7 mouse cellular contexts compared by ENCODE assay signal in genomic region chr7:15961239-15961638, GRCm38 (mm10). TPM values are rescaled to one million over a fixed set of nuclear protein-coding genes. Genes with fewer than 3 reads are reported as not detected.
A peak's percentile ranks its signal among the peaks of the same experiment; 100 is the strongest.
DNase-seq lines count a peak whose midpoint lies in the region; ATAC-seq and TF ChIP-seq lines count a peak whose summit lies in the region.

No protein-coding gene starts in this region.

- no peaks in the 10 kb centered on the region for H3K79me2 ChIP-seq in MEL (ENCODE audit: control insufficient read depth, insufficient read depth, low read length, poor library complexity)

- peak overlapping the region; percentile 94 for H3K27ac ChIP-seq in heart, embryonic 15.5 days
- no peak overlapping the region for H3K27ac ChIP-seq in heart, embryonic 11.5 days (ENCODE audit: low read depth, low read length)
- no peak overlapping the region for H3K27ac ChIP-seq in MEL (ENCODE audit: control insufficient read depth, low read depth, low read length)
- peak overlapping the region; percentile 95 for H3K27ac ChIP-seq in embryonic facial prominence, embryonic 15.5 days (replicated peaks)
- H3K27ac ChIP-seq in left cerebral cortex, adult 2 months = no peak overlapping the region

- intact Hi-C loops in left cerebral cortex, adult 2 months (cut with DNase I) = no loop called here

- no peak for TF ChIP-seq CTCF in MEL (IDR thresholded peaks at IDR 0.05 in 2 of 3, conservative IDR thresholded peaks at IDR 0.05 in 1 of 3; ENCODE audit: control insufficient read depth in 1 of 3, insufficient read depth in 1 of 3, low read depth in 2 of 3, low read length in 3 of 3, poor library complexity in 1 of 3, severe bottlenecking in 1 of 3)
- no peak for TF ChIP-seq CTCF in left cerebral cortex, adult 2 months (IDR thresholded peaks at IDR 0.05)

- TF ChIP-seq EP300 in MEL (IDR thresholded peaks at IDR 0.05; ENCODE audit: low read depth in 1 of 2, low read length in 2 of 2) = no peak

- no peak overlapping the region for H3K9ac ChIP-seq in heart, embryonic 15.5 days
- no peak overlapping the region for H3K9ac ChIP-seq in heart, embryonic 11.5 days (ENCODE audit: low read depth, low read length)
- H3K9ac ChIP-seq in MEL (ENCODE audit: control insufficient read depth, low read depth, low read length, poor library complexity, severe bottlenecking) = no peak overlapping the region
- H3K9ac ChIP-seq in embryonic facial prominence, embryonic 15.5 days = no peak overlapping the region; the same call in 1 of the 2 replicates

- no peaks in the 10 kb centered on the region for H3K9me3 ChIP-seq in heart, embryonic 15.5 days (replicated peaks)
- H3K9me3 ChIP-seq in heart, embryonic 11.5 days (replicated peaks; ENCODE audit: control insufficient read depth, low read length) = no peaks in the 10 kb centered on the region
- H3K9me3 ChIP-seq in MEL (replicated peaks; ENCODE audit: insufficient read depth, low read length) = no peaks in the 10 kb centered on the region
- H3K9me3 ChIP-seq in embryonic facial prominence, embryonic 15.5 days (replicated peaks) = no peaks in the 10 kb centered on the region

- no peak for ATAC-seq in heart, embryonic 15.5 days (replicated peaks; ENCODE audit: insufficient number of reproducible peaks, insufficient read depth, low FRiP score, low read depth)
- ATAC-seq in heart, embryonic 11.5 days (replicated peaks; ENCODE audit: insufficient number of reproducible peaks, low FRiP score, low TSS enrichment) = no peak
- ATAC-seq in embryonic facial prominence, embryonic 15.5 days (ENCODE audit: insufficient number of reproducible peaks, low FRiP score, low TSS enrichment, low read depth) = no peak

- DNase-seq in MEL (ENCODE audit: low read depth, low spot score) = peak; percentile 36
- peak; percentile 72 for DNase-seq in lung, postnatal 10 days
- no peak for DNase-seq in left cerebral cortex, adult 2 months (ENCODE audit: extremely low spot score in 1 of 2, low spot score in 2 of 2)
- DNase-seq in cerebellum, postnatal 14 days = no peak

- TF ChIP-seq POLR2A in MEL (IDR thresholded peaks at IDR 0.05; ENCODE audit: control insufficient read depth in 1 of 2, insufficient read depth in 1 of 2, low read depth in 1 of 2, low read length in 2 of 2, poor library complexity in 1 of 2) = no peak

- no peak for TF ChIP-seq RAD21 in MEL (IDR thresholded peaks at IDR 0.05; ENCODE audit: low read depth, low read length)

- no peaks in the 10 kb centered on the region for H3K27me3 ChIP-seq in heart, embryonic 15.5 days
- no peaks in the 10 kb centered on the region; the same call in 1 of the 2 replicates for H3K27me3 ChIP-seq in heart, embryonic 11.5 days (ENCODE audit: control insufficient read depth, insufficient read depth, low read length)
- no peaks in the 10 kb centered on the region for H3K27me3 ChIP-seq in MEL (ENCODE audit: control insufficient read depth in 1 of 2, insufficient read depth in 2 of 2, low read length in 2 of 2)
- no peaks in the 10 kb centered on the region for H3K27me3 ChIP-seq in embryonic facial prominence, embryonic 15.5 days

- H3K4me2 ChIP-seq in heart, embryonic 15.5 days = peak overlapping the region; percentile 70; the same call in 1 of the 2 replicates
- H3K4me2 ChIP-seq in heart, embryonic 11.5 days = no peak overlapping the region
- peak overlapping the region; percentile 2; the same call in 1 of the 2 replicates for H3K4me2 ChIP-seq in embryonic facial prominence, embryonic 15.5 days (replicated peaks)

- H3K4me1 ChIP-seq in heart, embryonic 15.5 days (replicated peaks) = peaks cover 56% of the 10 kb centered on the region
- H3K4me1 ChIP-seq in heart, embryonic 11.5 days (ENCODE audit: control insufficient read depth, insufficient read depth, low read length) = peaks cover 20% of the 10 kb centered on the region
- H3K4me1 ChIP-seq in MEL (ENCODE audit: control insufficient read depth in 1 of 2, insufficient read depth in 2 of 2, low read length in 2 of 2) = peaks cover 3 to 12% of the 10 kb centered on the region in 2 experiments; a peak in 3 of 4 replicates
- H3K4me1 ChIP-seq in embryonic facial prominence, embryonic 15.5 days = peaks cover 55% of the 10 kb centered on the region

- peaks cover 18% of the 10 kb centered on the region for H3K36me3 ChIP-seq in heart, embryonic 15.5 days
- peaks cover 4% of the 10 kb centered on the region; the same call in 1 of the 2 replicates for H3K36me3 ChIP-seq in heart, embryonic 11.5 days (ENCODE audit: control insufficient read depth, insufficient read depth, low read length)
- peaks cover 0 to 7% of the 10 kb centered on the region in 2 experiments; a peak in 2 of 4 replicates for H3K36me3 ChIP-seq in MEL (ENCODE audit: control insufficient read depth in 1 of 2, insufficient read depth in 2 of 2, low read length in 2 of 2)
- H3K36me3 ChIP-seq in embryonic facial prominence, embryonic 15.5 days = peaks cover 47% of the 10 kb centered on the region

- H3K4me3 ChIP-seq in heart, embryonic 15.5 days = no peak overlapping the region
- H3K4me3 ChIP-seq in heart, embryonic 11.5 days (ENCODE audit: low read depth, low read length) = no peak overlapping the region
- no peak overlapping the region for H3K4me3 ChIP-seq in MEL (ENCODE audit: control insufficient read depth in 1 of 2, insufficient read depth in 1 of 2, low read depth in 2 of 2, low read length in 2 of 2)
- no peak overlapping the region for H3K4me3 ChIP-seq in embryonic facial prominence, embryonic 15.5 days (replicated peaks)
- H3K4me3 ChIP-seq in left cerebral cortex, adult 2 months = no peak overlapping the region

- WGBS in heart, embryonic 15.5 days = 43% methylated on average over 4 of the region's 4 CpGs
- 53% methylated on average over 4 of the region's 4 CpGs for WGBS in heart, embryonic 11.5 days (ENCODE audit: insufficient replicate concordance)
- WGBS in embryonic facial prominence, embryonic 15.5 days = 43% methylated on average over 4 of the region's 4 CpGs

TF ChIP-seq in MEL, 35 proteins besides CTCF, POLR2A, EP300 and RAD21:
- TF ChIP-seq UBTF (IDR thresholded peaks at IDR 0.05; ENCODE audit: borderline replicate concordance, insufficient read depth, low read depth, low read length) = no peak
- TF ChIP-seq ELF1 (IDR thresholded peaks at IDR 0.05; ENCODE audit: low read depth, low read length) = no peak
- TF ChIP-seq GABPA (IDR thresholded peaks at IDR 0.05; ENCODE audit: low read depth, low read length) = no peak
- TF ChIP-seq E2F4 (IDR thresholded peaks at IDR 0.05; ENCODE audit: borderline replicate concordance, low read depth, low read length) = no peak
- no peak for TF ChIP-seq TBP (IDR thresholded peaks at IDR 0.05; ENCODE audit: low read depth, low read length)
- no peak for TF ChIP-seq KAT2A (conservative IDR thresholded peaks at IDR 0.05; ENCODE audit: low read depth, low read length)
- no peak for TF ChIP-seq ZC3H11A (IDR thresholded peaks at IDR 0.05; ENCODE audit: low read depth, low read length)
- no peak for TF ChIP-seq POLR2AphosphoS2 (IDR thresholded peaks at IDR 0.05; ENCODE audit: low read length)
- no peak for TF ChIP-seq POLR2AphosphoS5 (IDR thresholded peaks at IDR 0.05; ENCODE audit: borderline replicate concordance, low read depth, low read length)
- no peak for TF ChIP-seq CHD2 (IDR thresholded peaks at IDR 0.05; ENCODE audit: low read length)
- no peak for TF ChIP-seq RCOR1 (IDR thresholded peaks at IDR 0.05; ENCODE audit: low read depth, low read length)
- no peak for TF ChIP-seq JUND (IDR thresholded peaks at IDR 0.05; ENCODE audit: low read depth, low read length)
- no peak for TF ChIP-seq ETS1 (IDR thresholded peaks at IDR 0.05; ENCODE audit: low read depth, low read length)
- no peak for TF ChIP-seq HCFC1 (IDR thresholded peaks at IDR 0.05; ENCODE audit: low read depth, low read length)
- TF ChIP-seq GATA1 (IDR thresholded peaks at IDR 0.05; ENCODE audit: low read depth, low read length) = no peak
- TF ChIP-seq MAZ (IDR thresholded peaks at IDR 0.05; ENCODE audit: low read depth, low read length) = no peak
- no peak for TF ChIP-seq MYB (IDR thresholded peaks at IDR 0.05; ENCODE audit: low read depth, low read length)
- no peak for TF ChIP-seq MEF2A (IDR thresholded peaks at IDR 0.05; ENCODE audit: extremely low read depth, insufficient replicate concordance, low read depth, low read length, poor library complexity, severe bottlenecking)

RNA-seq across cellular contexts. Expression of gene Ehd2, which starts 6.1 kb away (rescaled TPM):
- 62.8 TPM in 2 replicates for polyA plus RNA-seq in heart, embryonic 15.5 days (2015; fragmentation: Nextera tagmentation; extraction: Ambion mirVana)
- 16.3 and 23.4 TPM in 2 replicates for polyA plus RNA-seq in heart, embryonic 11.5 days (2014; fragmentation: Nextera tagmentation; extraction: Ambion mirVana)
- 2.5 and 3.2 TPM in 2 replicates for total RNA-seq in MEL (2012; rRNA removed)
- polyA plus RNA-seq in MEL (2012; ENCODE audit: insufficient read depth in 1 of 2, insufficient read length in 2 of 2, low read depth in 1 of 2, low replicate concordance in 2 of 2, missing spikeins in 1 of 2) = 1 to 10 TPM in 1 of 2 experiments, not detected in 1; 6.2 TPM
- 72.5 and 73.3 TPM in 2 replicates for polyA plus RNA-seq in embryonic facial prominence, embryonic 15.5 days (2015; fragmentation: Nextera tagmentation; extraction: Ambion mirVana)
- 1 to 10 TPM; 6.4 to 6.7 TPM for total RNA-seq in left cerebral cortex, adult 2 months (2021)

RNA-seq across cellular contexts. Expression of gene Nop53, which starts 15.4 kb away (rescaled TPM):
- polyA plus RNA-seq in heart, embryonic 15.5 days (2015; fragmentation: Nextera tagmentation; extraction: Ambion mirVana) = 118 and 124 TPM in 2 replicates
- polyA plus RNA-seq in heart, embryonic 11.5 days (2014; fragmentation: Nextera tagmentation; extraction: Ambion mirVana) = 130 and 137 TPM in 2 replicates
- total RNA-seq in MEL (2012; rRNA removed) = 310 and 359 TPM in 2 replicates
- 100 to 1,000 TPM in 1 of 2 experiments, not detected in 1; 482 TPM for polyA plus RNA-seq in MEL (2012; ENCODE audit: insufficient read depth in 1 of 2, insufficient read length in 2 of 2, low read depth in 1 of 2, low replicate concordance in 2 of 2, missing spikeins in 1 of 2)
- polyA plus RNA-seq in embryonic facial prominence, embryonic 15.5 days (2015; fragmentation: Nextera tagmentation; extraction: Ambion mirVana) = 202 and 212 TPM in 2 replicates
- total RNA-seq in left cerebral cortex, adult 2 months (2021) = 100 to 1,000 TPM; 108 to 113 TPM

RNA-seq across cellular contexts. Expression of gene Selenow, which starts 39.0 kb away (rescaled TPM):
- polyA plus RNA-seq in heart, embryonic 15.5 days (2015; fragmentation: Nextera tagmentation; extraction: Ambion mirVana) = 644 and 688 TPM in 2 replicates
- polyA plus RNA-seq in heart, embryonic 11.5 days (2014; fragmentation: Nextera tagmentation; extraction: Ambion mirVana) = 726 and 772 TPM in 2 replicates
- total RNA-seq in MEL (2012; rRNA removed) = 13.1 and 15.8 TPM in 2 replicates
- 10 to 100 TPM in 1 of 2 experiments, not detected in 1; 71.2 TPM for polyA plus RNA-seq in MEL (2012; ENCODE audit: insufficient read depth in 1 of 2, insufficient read length in 2 of 2, low read depth in 1 of 2, low replicate concordance in 2 of 2, missing spikeins in 1 of 2)
- 931 and 958 TPM in 2 replicates for polyA plus RNA-seq in embryonic facial prominence, embryonic 15.5 days (2015; fragmentation: Nextera tagmentation; extraction: Ambion mirVana)
- 1,000 to 10,000 TPM; 1,033 to 1,089 TPM for total RNA-seq in left cerebral cortex, adult 2 months (2021)

Comparison
In these comparisons a context has a peak if more than half of its experiments do, and no peak if none do; other contexts are left out.
1. H3K27ac ChIP-seq: peak in heart, embryonic 15.5 days (single experiment) and embryonic facial prominence, embryonic 15.5 days (single experiment); none in heart, embryonic 11.5 days (single experiment), MEL (single experiment) and left cerebral cortex, adult 2 months (single experiment).
2. DNase-seq: peak in MEL (single experiment) and lung, postnatal 10 days (single experiment); none in left cerebral cortex, adult 2 months (0 of 2) and cerebellum, postnatal 14 days (0 of 2).